Mouse (Mus musculus): ENCODE results near the gene Cmtm6. TPM values are rescaled to one million over a fixed set of nuclear protein-coding genes. Genes with fewer than 3 reads are reported as not detected.

Cmtm6 gene
- polyA plus RNA-seq, 1 experiment from 2014 or later, result 17.9 TPM

- no peaks in the 10 kb centered on the region for H3K27me3 ChIP-seq (replicated peaks)
- peak overlapping the region; percentile 86 for H3K27ac ChIP-seq (replicated peaks)
- peaks cover 22% of the 10 kb centered on the region for H3K4me1 ChIP-seq
- H3K4me2 ChIP-seq, result peak overlapping the region; percentile 75
- H3K9me3 ChIP-seq (replicated peaks), result no peaks in the 10 kb centered on the region
- 69% methylated on average over 12 of the region's 12 CpGs for WGBS
- H3K9ac ChIP-seq (replicated peaks), result peak overlapping the region; percentile 87
- ATAC-seq (ENCODE audit: low FRiP score), result no peak
- H3K36me3 ChIP-seq, result no peaks in the 10 kb centered on the region
- H3K4me3 ChIP-seq (replicated peaks), result peak overlapping the region; percentile 78
These were observed 1.2 kb downstream of the Cmtm6 start for GRCm38 (mm10) chr9:114731871-114732682.

- no peak overlapping the region for H3K27ac ChIP-seq (replicated peaks)
- ATAC-seq (ENCODE audit: low FRiP score), result no peak
- H3K4me3 ChIP-seq (replicated peaks), result no peak overlapping the region
- H3K27me3 ChIP-seq (replicated peaks), result no peaks in the 10 kb centered on the region
- no peak overlapping the region for H3K9ac ChIP-seq (replicated peaks)
- H3K4me2 ChIP-seq, result no peak overlapping the region
- H3K36me3 ChIP-seq, result no peaks in the 10 kb centered on the region
- H3K4me1 ChIP-seq, result peaks cover 22% of the 10 kb centered on the region
- WGBS, result 80% methylated on average over 2 of the region's 2 CpGs
- H3K9me3 ChIP-seq (replicated peaks), result no peaks in the 10 kb centered on the region
These were observed 2.3 kb downstream of the Cmtm6 start for GRCm38 (mm10) chr9:114733238-114733637.

- Histone ChIP-seq H3K36me3 (no peaks in the 10 kb centered on the region), H3K9ac (replicated peaks) (no peak overlapping the region), H3K4me1 (peaks cover 20% of the 10 kb centered on the region), H3K4me3 (replicated peaks) (no peak overlapping the region), H3K9me3 (replicated peaks) (no peaks in the 10 kb centered on the region), H3K4me2 (no peak overlapping the region), H3K27ac (replicated peaks) (no peak overlapping the region), H3K27me3 (replicated peaks) (no peaks in the 10 kb centered on the region)
- WGBS, result 85% methylated on average over 11 of the region's 11 CpGs
- no peak for ATAC-seq (ENCODE audit: low FRiP score)
These were observed 5.5 kb downstream of the Cmtm6 start for GRCm38 (mm10) chr9:114736442-114736841.

GRCm38 (mm10) chr9:114740336-114740735 lies 9.4 kb downstream of the Cmtm6 start:
- ATAC-seq (ENCODE audit: low FRiP score), result no peak
- 95% methylated on average over 9 of the region's 9 CpGs for WGBS
- no peaks in the 10 kb centered on the region for H3K4me1 ChIP-seq
- no peak overlapping the region for H3K9ac ChIP-seq (replicated peaks)
- H3K4me2 ChIP-seq, result no peak overlapping the region
- no peaks in the 10 kb centered on the region for H3K27me3 ChIP-seq (replicated peaks)
- H3K27ac ChIP-seq (replicated peaks), result no peak overlapping the region
- no peaks in the 10 kb centered on the region for H3K36me3 ChIP-seq
- H3K4me3 ChIP-seq (replicated peaks), result no peak overlapping the region
- no peaks in the 10 kb centered on the region for H3K9me3 ChIP-seq (replicated peaks)

- 91% methylated on average over 2 of the region's 2 CpGs for WGBS
These were observed 11.8 kb downstream of the Cmtm6 start for GRCm38 (mm10) chr9:114742731-114743130.

GRCm38 (mm10) chr9:114745163-114745562 lies 14.2 kb downstream of the Cmtm6 start:
- Histone ChIP-seq H3K27ac (replicated peaks) (no peak overlapping the region), H3K4me1 (no peaks in the 10 kb centered on the region), H3K9ac (replicated peaks) (no peak overlapping the region), H3K36me3 (peaks cover 19% of the 10 kb centered on the region), H3K27me3 (replicated peaks) (no peaks in the 10 kb centered on the region), H3K9me3 (replicated peaks) (no peaks in the 10 kb centered on the region), H3K4me3 (replicated peaks) (no peak overlapping the region), H3K4me2 (no peak overlapping the region)
- no peak for ATAC-seq (ENCODE audit: low FRiP score)
- 87% methylated on average over 4 of the region's 4 CpGs for WGBS

More at GRCm38 (mm10) chr9:114742731-114743130, 11.8 kb downstream of the Cmtm6 start:
- no peaks in the 10 kb centered on the region for H3K27me3 ChIP-seq (replicated peaks)
- H3K27ac ChIP-seq (replicated peaks), result no peak overlapping the region
- peaks cover 12% of the 10 kb centered on the region for H3K36me3 ChIP-seq
- no peak overlapping the region for H3K4me2 ChIP-seq
- no peak overlapping the region for H3K9ac ChIP-seq (replicated peaks)
- H3K9me3 ChIP-seq (replicated peaks), result no peaks in the 10 kb centered on the region
- H3K4me1 ChIP-seq, result no peaks in the 10 kb centered on the region
- no peak for ATAC-seq (ENCODE audit: low FRiP score)
- no peak overlapping the region for H3K4me3 ChIP-seq (replicated peaks)

GRCm38 (mm10) chr9:114745654-114746053 lies 14.7 kb downstream of the Cmtm6 start:
- Histone ChIP-seq H3K27me3 (replicated peaks) (no peaks in the 10 kb centered on the region), H3K36me3 (peaks cover 19% of the 10 kb centered on the region), H3K4me2 (no peak overlapping the region), H3K9me3 (replicated peaks) (no peaks in the 10 kb centered on the region), H3K4me3 (replicated peaks) (no peak overlapping the region), H3K9ac (replicated peaks) (no peak overlapping the region), H3K4me1 (no peaks in the 10 kb centered on the region), H3K27ac (replicated peaks) (no peak overlapping the region)
- ATAC-seq (ENCODE audit: low FRiP score), result no peak
- WGBS, result 84% methylated on average over 4 of the region's 4 CpGs

GRCm38 (mm10) chr9:114747012-114747411 lies 16.1 kb downstream of the Cmtm6 start:
- H3K4me2 ChIP-seq, result no peak overlapping the region
- no peak overlapping the region for H3K27ac ChIP-seq (replicated peaks)
- WGBS, result 77% methylated on average over 10 of the region's 10 CpGs
- H3K9me3 ChIP-seq (replicated peaks), result no peaks in the 10 kb centered on the region
- H3K4me1 ChIP-seq, result no peaks in the 10 kb centered on the region
- ATAC-seq (ENCODE audit: low FRiP score), result no peak
- H3K9ac ChIP-seq (replicated peaks), result no peak overlapping the region
- H3K27me3 ChIP-seq (replicated peaks), result no peaks in the 10 kb centered on the region
- H3K4me3 ChIP-seq (replicated peaks), result no peak overlapping the region
- peaks cover 19% of the 10 kb centered on the region for H3K36me3 ChIP-seq

- Histone ChIP-seq H3K4me1 (peaks cover 3% of the 10 kb centered on the region), H3K4me2 (no peak overlapping the region), H3K9ac (replicated peaks) (no peak overlapping the region), H3K9me3 (replicated peaks) (no peaks in the 10 kb centered on the region), H3K27me3 (replicated peaks) (no peaks in the 10 kb centered on the region), H3K36me3 (peaks cover 19% of the 10 kb centered on the region), H3K27ac (replicated peaks) (no peak overlapping the region), H3K4me3 (replicated peaks) (no peak overlapping the region)
- ATAC-seq (ENCODE audit: low FRiP score), result no peak
- WGBS, result 83% methylated on average over 12 of the region's 12 CpGs
These were observed 16.6 kb downstream of the Cmtm6 start for GRCm38 (mm10) chr9:114747466-114747865.

GRCm38 (mm10) chr9:114751582-114751981 lies 20.7 kb downstream of the Cmtm6 start:
- H3K27ac ChIP-seq (replicated peaks), result no peak overlapping the region
- H3K4me3 ChIP-seq (replicated peaks), result no peak overlapping the region
- H3K9ac ChIP-seq (replicated peaks), result no peak overlapping the region
- H3K36me3 ChIP-seq, result peaks cover 16% of the 10 kb centered on the region
- H3K4me1 ChIP-seq, result peaks cover 12% of the 10 kb centered on the region
- H3K27me3 ChIP-seq (replicated peaks), result no peaks in the 10 kb centered on the region
- H3K4me2 ChIP-seq, result no peak overlapping the region
- no peaks in the 10 kb centered on the region for H3K9me3 ChIP-seq (replicated peaks)
- ATAC-seq (ENCODE audit: low FRiP score), result no peak
- 79% methylated on average over 3 of the region's 3 CpGs for WGBS

- peak; percentile 15 for ATAC-seq (ENCODE audit: low FRiP score)
- Histone ChIP-seq H3K36me3 (peaks cover 9% of the 10 kb centered on the region), H3K9ac (replicated peaks) (no peak overlapping the region), H3K9me3 (replicated peaks) (no peaks in the 10 kb centered on the region), H3K27ac (replicated peaks) (peak overlapping the region; percentile 61; the same call in 1 of the 2 replicates), H3K4me1 (peaks cover 12% of the 10 kb centered on the region), H3K27me3 (replicated peaks) (no peaks in the 10 kb centered on the region), H3K4me2 (peak overlapping the region; percentile 67), H3K4me3 (replicated peaks) (peak overlapping the region; percentile 45; the same call in 1 of the 2 replicates)
- 76% methylated on average over 9 of the region's 9 CpGs for WGBS
These were observed 21.4 kb downstream of the Cmtm6 start for GRCm38 (mm10) chr9:114752311-114752710.

GRCm38 (mm10) chr9:114752863-114753484 lies 22.1 kb downstream of the Cmtm6 start:
- ATAC-seq (ENCODE audit: low FRiP score), result peak; percentile 90
- Histone ChIP-seq H3K4me2 (peak overlapping the region; percentile 67), H3K4me3 (replicated peaks) (peak overlapping the region; percentile 45), H3K27ac (replicated peaks) (peak overlapping the region; percentile 61), H3K9me3 (replicated peaks) (no peaks in the 10 kb centered on the region), H3K36me3 (peaks cover 4% of the 10 kb centered on the region), H3K4me1 (peaks cover 12% of the 10 kb centered on the region), H3K27me3 (replicated peaks) (no peaks in the 10 kb centered on the region), H3K9ac (replicated peaks) (peak overlapping the region; percentile 49)
- WGBS, result 4% methylated on average over 36 of the region's 36 CpGs

Data from neural tube, embryonic 15.5 days (tissue).